Mouse (Mus musculus) urinary bladder, postnatal 14 days (tissue): ENCODE data around the gene Wnt5a.
A peak's percentile ranks its signal among the peaks of the same experiment; 100 is the strongest.

Experiments
- DNase-seq: peaks from one replicate; pipeline ENCODE4 v3.0.0; 2021; ENCODE audit warnings: low spot score

Wnt5a gene

DNA sequence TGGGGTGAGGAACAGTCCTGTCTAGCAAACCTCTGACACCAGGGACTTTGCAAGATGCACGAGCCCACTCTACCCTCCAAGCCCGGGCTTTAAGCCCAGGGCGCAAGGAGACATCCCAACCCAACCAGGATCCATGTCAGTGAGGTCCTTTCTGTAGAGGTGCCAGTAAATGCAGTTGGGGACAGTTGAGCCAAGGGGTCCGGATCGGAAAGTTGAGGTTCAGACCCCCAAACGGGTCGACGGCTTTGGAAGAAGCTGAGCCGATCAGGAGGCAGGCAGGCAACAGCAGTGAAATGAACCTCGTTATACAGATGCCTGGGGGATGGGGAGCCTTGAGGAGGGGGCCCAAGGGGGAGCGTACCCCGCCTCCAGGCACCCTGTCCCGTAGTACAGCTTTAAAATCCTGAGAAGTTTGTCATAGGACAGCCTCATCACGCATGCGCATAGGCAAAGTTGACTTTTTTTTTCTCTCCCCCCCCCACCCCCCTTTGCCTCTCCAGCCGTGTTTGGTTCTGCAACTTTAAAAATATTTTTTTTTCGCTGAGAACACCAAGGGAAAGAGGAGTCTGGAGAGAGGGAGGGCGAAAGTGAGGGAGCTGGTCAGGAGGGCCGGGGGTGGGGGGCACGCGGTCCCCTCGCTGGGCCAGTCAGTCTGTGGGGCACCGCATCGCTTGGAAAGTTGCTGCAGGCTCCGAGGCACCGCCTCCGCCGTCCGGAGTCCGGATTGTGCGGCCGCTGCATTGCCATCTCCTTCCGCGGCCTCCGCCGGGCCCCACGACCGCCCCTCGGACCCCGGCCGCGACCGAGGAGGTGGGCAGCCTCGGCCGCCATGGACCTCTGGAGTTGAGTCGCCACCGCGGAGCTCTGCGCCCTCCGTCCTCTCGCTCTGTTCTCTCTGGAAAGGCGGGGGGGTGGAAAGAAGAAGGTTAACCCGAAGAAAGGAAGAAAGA, at the start of gene Wnt5a:
Gene Wnt5a (plus strand): TSS at position 650 of the 950 bp plus-strand sequence.
- peak; percentile 56 for DNase-seq

DNA sequence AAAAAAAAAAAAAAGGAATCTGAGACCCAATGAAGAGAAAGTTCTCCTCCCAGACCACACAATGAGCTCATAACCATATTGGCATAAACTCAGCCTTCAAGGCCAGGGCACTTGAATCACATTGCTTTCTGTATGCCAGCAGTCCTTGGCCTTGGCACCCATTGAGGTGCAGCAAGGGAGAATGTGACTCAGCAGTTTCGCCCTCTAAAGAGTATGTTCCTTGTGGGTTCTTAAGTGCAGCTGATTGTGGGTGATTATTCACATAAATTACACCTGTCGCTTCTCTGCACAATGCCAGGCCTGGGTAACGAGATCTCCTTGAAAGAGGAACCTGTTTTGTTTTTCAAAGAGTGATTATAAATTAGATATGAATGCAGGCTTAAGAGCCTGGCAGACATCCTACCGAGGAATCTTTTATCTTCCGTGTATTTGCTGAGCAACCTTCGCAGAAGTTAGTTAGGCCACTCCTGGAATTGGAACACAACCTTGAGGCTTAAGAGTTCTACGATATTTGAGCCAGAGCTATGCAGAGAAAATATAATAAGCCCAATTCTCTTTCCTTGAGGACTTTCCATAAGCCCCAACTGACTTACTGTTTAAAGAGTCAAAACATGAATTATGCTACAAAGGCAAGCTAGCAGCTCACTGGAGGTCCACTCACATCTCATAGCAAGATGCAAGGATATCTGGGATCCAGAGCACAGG, 48.0 kb upstream of the Wnt5a start:
- peak; percentile 52 for DNase-seq

DNA sequence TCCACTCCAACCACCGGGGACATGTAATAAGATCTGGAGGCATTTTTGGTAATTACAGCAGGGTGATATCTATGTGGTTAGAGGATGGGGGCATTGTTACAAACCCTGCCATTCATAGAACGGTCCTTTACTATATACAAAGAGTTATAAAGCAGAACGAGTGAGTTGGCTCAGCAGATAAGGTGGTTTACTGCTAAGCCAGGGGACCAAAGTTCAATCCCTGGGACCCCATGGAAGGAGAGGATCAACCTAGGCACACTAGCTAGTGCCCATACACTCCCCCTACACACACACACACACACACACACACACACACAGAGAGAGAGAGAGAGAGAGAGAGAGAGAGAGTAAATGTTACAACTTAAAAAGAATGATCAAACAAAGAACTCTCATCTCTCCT, 47.1 kb upstream of the Wnt5a start:
- DNase-seq, result no peak

DNA sequence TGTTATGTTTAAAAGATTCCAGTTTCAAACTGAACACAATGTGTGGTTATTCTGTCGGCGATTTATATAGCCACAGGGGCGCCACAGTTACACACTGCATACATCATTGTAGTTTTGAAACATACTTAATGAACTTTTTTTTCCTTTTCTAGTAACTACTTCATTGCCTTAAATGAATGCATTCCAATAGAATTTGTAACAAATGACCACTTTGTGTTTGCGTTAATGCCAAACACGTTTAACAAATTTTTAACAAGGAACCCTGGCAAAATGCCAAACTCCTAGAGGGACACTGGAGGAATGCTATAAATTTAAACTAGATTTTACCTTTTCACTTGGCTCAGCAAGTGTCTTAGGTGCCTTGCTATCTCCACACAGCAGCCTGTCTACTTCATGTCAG, 36.6 kb upstream of the Wnt5a start:
- DNase-seq, result no peak

DNA sequence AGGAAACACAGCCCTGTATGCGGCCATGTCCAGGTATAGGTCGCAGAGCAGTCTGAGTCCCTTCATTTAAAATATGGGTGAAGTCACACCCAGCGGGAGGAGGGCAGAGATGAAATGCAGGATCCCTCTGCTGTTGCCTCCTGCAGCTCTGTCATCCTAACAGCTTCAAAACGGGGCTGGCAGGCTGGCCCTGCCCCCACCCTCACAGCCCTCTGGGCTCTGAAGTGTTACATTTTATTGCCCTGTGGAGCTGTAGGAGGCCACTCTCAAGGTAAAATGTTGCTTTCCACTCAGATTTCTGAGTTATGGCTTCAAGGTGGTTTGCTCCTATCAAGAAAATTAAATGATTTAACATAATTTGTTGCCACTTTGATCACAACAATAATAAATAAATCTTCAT, 34.9 kb upstream of the Wnt5a start:
- no peak for DNase-seq

DNA sequence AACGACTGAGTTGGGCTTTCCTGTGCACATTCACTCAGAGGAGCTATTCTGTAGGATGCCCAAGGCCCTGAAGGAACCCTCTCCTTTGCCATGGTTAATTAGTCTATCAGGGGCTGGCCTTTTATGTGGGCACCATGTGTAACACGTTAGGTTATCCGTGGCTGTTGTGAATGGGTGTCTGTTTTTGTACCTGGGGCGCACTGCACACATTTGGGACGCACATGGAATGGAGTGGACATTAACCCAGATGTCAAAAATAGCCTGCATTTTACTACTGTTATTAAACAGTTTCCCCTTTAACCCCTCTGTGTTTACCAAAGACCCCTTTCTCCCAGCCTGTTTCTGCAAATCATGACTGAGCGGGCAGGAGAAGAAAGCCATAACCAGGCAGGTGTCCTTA, 34.3 kb upstream of the Wnt5a start:
- no peak for DNase-seq

DNA sequence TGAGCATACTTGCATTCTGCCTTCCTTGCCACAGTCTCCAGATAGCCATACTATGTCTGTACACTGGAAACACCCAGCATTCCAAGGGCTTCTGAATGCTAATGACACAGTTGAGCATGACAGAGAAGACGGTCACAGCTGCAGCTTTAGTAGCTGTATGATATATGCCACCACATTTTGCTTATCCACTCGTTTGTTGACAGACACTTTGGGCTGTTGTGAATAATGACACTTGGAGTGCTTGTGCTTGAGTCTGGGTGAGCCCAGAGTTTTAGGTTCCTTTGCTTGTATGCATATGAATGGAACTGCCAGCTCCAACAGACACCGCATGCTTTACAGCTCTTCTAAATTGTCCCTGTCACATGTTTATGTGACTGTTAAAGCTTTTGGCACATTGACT, 29.5 kb upstream of the Wnt5a start:
- DNase-seq, result no peak

DNA sequence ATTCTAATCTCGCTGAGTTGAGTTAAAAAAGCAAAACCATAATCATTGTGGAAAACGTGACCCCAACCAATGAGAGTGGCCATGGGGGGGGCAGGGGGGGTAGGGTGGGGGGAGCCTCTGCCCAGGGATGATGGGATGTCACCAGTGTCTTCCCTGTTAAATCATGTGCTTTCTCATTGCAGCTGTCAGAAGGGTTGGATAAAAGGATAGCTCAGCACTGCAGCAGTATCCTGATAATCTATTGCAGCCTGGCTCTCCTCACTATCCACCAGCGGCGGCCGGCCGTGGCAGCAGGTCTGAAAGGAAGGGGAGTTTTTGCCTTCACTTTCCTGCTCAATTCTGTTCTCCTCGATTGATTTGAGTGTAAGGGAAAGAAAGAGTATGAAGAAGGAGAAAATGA, 29.1 kb upstream of the Wnt5a start:
- no peak for DNase-seq

DNA sequence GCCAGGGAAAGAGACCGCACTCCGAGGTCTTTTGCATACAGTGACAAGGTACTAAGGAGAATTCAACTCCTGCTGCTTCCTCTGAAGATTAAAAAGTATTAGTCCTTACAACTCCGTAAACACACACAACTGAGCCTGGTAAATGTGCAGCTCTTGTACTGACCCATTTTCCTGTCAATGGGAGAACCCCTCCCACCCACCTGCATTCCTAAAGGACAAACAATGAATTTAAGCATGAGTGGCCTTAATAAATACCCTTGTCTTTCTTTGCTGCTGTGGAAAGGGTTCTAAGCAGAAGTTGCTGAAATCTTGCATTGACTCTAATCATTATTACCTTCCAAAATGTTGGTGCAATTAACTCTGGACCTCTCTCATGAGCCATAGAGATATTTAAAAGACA, 27.8 kb upstream of the Wnt5a start:
- no peak for DNase-seq

DNA sequence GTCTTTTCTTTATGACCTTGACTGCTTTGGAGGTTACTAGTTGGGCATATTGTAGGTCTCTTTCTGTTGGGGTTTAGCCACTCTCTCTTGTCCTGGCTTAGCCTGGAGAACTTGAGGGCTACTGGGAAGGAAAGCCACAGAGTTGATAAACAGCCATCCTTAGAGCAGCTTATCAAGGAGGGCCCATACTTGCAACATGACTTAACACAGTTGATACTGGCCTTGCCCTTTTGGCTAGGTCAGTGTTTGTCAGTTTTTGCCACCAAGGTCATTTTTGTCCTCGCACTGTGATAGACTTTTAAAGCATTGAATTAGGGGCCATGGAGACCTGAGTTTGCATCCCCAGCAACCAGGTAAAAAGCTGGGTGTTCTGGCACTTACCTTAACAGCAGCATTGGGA, 23.7 kb upstream of the Wnt5a start:
- DNase-seq, result no peak

DNA sequence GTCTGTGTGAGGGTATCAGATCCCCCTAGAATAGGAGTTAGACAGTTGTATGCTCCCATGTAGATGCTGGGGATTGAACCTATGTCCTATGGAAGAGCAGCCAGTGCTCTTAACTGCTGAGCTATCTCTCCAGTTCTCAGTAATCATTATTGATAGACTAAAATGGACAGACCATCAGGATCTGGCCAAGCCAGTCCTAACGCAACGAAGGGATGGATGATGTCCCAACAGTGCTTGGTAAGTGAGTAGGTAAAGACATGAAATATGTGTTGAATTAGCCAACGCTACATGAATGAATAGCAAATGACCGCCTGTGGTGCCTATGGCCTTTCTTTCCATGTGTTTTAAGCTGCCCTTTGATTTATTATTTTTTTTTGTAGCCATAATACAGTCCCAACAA, 10.7 kb upstream of the Wnt5a start:
- DNase-seq, result no peak

DNA sequence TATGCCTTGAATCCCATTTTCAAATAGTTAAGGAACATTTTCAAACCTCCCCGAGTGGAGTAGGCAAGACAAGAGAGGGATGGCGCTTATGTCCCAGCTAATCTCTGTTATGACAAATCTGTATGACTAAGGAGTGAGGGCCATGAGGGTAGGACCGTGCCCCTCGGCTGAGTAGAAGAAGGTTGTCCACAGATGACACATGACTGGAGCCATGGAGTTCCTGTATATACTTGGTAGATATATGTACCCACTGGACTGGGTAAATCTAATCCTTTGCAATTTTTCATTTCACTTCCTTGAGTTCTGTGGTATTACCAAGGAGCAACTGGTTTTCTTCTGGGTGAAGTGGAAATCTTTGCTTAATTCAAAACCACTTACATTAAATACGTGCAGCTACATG, 10.3 kb upstream of the Wnt5a start:
- DNase-seq, result no peak

DNA sequence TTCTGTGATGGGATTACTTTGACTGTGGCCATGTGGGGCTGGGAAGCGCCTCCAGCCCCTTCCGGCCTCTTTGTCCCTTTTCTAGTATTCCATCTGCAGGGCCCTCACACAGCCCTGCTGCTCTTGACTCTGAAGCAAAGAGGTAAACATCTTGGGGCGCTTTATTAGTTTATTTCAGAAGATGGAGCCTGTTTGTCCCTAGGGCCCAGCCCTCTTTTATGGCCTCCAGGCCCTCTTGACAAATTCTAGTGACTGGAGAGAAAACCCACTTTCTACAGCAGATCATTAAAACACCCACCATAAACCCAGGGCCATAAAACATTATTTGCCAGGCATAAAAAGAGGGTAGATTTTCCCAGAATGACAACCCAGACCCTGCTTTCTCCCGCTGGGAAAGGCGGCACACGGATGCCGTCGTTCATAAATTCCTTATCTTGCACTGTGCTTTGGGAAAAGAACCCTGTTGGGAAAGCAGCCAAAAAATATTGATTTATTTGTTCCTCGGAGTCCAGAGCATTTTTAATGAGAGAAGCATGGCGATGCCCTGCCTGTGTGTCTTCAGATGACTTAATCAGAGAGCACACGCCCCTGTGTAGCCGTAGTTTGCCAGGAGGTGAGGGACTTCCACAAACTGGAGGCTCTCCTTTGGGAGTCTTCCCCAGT, 3.2 kb upstream of the Wnt5a start:
- no peak for DNase-seq

DNA sequence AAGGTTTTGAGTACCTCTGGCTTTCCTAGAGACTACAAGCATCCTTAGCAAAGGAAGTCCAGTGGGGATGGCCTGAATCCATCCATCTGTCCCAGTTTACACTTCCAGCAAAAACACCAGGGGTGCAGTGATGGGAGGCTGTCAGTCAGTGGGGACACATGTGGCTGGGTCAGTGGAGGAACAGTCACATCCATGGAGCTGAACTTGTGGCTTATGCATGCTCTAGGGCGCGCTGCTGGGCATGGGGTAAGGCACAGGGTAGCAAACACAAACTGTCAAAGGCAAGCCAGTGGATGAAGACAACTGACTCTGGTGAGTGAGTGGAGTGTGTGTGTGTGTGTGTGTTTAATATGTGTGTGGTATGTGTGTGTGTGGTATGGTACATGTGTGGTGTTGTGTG, 1.3 kb upstream of the Wnt5a start:
- no peak for DNase-seq

DNA sequence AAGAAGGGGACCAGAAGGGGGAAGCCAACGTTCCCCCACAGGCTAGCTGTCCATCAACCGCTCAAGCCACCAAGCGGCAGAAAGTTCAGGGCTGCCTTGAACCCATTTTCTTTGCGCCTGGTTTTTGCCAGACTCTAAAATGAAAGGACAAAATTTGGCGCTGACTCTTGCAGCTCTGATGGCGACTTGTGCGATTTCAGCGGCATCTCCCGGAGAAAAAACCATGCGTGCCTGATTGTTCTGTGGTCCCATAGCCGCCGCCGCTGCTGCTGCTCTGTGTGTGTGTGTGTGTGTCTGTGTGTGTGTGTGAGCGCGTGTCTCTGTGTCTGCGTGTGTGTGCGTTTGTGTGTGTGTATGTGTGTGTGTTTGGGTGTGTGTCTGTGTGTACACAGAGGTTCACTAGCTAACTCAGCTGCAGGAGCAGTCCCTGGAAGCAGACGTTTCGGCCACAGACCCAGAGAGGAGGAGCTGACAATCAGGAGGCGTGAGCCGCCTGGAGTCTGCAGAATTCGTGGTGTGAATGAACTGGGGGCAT, 568 bp downstream of the Wnt5a start:
- DNase-seq, result peak; percentile 71

DNA sequence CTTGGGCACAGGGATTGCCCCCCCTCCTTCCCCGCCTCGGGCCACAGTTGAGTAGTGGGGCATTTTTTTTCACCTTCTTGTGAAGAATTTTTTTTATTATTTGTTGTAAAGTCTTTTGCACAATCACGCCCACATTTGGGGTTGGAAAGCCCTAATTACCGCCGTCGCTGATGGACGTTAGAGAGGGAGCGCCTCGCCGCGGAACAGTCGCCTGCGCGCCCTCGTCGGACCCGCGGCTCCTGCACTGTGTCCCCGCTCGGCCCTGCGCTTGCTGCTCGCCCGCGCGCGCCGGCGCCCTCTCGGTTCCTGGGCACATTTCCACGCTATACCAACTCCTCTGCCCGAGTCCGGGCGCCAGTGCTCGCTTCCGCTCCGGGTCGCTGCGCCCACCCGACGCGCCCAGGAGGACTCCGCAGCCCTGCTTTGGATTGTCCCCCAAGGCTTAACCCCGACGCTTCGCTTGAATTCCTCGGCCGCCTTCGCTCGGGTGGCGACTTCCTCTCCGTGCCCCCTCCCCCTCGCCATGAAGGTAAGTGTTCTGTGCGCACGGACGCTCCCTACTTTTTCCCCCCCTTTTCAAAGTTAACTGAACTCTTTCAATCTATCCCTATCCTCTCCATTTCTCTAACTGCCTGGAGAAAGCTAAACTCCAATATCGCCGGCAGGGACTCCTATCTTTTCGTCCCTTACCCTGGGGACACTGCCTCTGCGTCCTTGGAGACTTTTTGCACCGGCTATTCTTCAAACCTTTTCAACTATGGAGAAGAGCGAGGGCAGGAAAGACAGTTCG, 1.2 kb downstream of the Wnt5a start:
- DNase-seq, result peak; percentile 62

DNA sequence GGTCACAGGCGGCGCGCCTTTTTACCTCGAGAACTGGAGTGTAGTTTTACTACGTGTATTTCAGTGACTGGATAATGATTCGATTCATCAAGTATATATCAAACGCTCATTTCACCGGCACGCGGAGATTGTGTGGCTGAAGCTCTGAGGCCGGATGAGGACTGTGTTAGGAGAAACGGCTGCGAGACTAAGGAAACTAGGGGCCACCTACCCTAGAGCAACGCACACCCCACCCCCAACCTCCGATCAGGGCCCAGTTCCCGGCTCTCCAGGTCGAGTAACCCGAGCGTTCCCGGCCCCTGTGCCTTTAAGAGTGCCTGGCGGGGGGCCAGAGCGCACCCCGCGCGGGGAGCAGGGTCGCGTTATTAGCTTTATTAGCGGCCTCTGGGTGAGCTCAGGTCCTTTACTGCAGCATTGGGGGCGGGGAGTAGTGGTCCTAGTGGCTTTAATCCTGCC, 1.9 kb downstream of the Wnt5a start:
- DNase-seq, result peak; percentile 64

DNA sequence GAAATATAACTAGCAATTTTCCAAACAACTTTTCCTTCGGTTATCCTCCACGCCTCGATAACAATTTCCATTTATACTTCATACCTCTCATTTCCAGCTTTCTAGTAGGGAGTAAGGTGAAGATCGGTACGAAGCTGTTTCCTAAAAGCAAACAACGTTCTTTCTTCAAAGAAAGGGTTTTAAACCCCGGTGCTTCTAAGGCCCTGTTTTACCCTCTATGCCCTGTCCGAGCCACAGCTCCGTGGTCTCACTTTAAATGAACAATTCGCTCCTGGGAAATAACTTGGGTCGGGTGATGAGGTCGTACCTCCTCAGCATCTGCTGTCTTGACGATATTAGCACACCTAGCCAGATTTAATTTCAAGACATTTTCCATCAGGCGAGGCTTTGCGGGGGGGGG, 2.5 kb downstream of the Wnt5a start:
- DNase-seq, result no peak

DNA sequence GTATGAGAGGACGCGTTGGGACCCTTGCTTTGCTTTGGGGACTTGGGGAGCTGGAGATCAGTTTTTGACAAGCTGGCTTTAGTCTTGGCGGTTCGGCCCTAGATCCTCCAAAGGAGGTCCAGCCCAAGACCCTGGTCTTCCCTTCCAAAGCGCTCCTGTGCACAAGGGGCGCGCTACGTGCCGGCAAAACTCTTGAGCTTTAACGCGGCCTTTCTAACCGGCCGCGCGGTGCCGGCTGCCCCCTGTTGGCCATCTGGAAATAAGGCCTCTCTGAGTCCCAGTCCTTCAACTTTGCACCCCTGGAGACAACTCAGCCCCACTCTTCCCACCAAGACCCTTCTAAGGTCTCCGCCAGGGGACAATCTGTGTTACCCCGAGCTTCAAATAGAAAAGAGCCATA, 2.9 kb downstream of the Wnt5a start:
- peak; percentile 83 for DNase-seq

DNA sequence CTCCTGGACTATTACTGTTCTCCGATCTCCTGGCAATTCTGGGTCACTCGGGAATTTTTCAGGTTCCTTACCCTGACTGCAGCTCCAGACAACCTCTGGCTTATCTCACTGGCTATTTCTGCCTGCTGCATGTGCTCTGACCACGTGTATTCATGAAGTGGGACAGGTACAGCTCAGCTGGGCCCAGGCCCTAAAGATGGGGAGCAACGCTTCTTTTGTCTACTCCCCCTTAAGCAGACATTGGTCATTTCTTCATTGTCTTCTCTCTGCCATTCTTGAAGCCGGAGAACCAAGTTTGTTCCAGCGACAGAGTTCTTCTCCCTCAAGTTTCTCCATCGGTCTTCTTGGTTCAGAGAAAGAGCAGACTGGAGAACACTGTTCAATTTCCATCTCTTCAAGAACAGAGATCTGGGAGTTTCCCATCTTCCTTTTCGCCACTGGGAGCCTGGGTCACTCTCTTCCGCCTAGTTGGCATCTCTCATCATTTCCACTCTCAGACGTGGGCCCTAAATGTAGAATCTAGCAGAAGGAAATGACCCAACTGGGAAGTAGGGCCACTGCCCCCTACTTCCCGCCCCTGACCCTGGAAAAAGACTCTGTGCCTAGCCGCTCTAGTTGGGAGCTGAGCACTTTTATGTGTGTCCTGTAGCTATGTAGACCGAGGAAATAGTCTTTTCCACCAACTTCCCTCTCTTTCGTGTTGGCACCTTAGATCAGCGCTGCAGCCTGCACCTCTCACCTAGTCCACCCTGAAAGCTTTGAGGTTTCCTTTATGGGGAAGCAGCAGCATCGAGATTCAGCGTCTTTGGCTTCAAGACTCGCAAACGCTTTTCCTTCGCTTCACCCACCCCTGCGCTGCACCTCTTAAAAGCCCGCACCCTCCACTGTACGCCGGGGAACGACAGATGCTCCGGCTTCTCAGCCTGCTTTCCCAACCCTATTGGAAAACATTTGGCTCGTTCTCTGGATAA, 4.0 kb downstream of the Wnt5a start:
- DNase-seq, result no peak
